Mouse (Mus musculus) left cerebral cortex, postnatal 14 days (tissue): ENCODE results near the gene Tesk2. TPM values are rescaled to one million over a fixed set of nuclear protein-coding genes. Genes with fewer than 3 reads are reported as not detected.

Source experiments
- DNase-seq, 2 experiments: peaks; one replicate each; pipeline ENCODE4 v3.0.0; 2021 to 2022; ENCODE audit warnings: low spot score in 2 of 2, mixed read lengths in 1 of 2
- intact Hi-C: fragments of 180-260 bp; cut with DNase I; formaldehyde crosslinking; loops from one replicate; pipeline ENCODE4 v1.15.1; 2025
- total RNA-seq, 2 experiments: library from RNA; stranded (reverse); gene quantifications; 2 replicates each; pipeline ENCODE4 v1.2.3; 2021

Tesk2 gene
- total RNA-seq, 2 experiments from 2014 or later, result 4.1 to 4.8 TPM

DNA sequence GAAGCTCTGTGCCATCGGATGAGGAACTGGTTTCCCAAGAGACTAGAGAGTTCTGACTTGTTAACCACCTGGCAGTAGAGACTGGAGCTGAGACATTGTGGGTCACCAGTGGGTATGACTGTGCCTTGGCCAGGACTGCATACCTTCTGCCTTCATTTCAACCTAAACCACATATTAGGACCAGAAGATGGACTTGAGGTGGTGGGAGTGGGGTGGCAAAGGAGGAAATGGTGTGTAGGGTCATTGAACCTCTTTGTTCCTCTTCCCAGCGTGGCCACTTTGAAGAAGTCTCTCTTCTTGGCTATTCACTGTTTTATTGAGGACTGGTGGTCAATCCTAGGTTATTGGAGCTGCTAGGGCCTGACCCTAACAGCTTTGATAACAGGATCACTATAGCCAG lies 60.6 kb downstream of the Tesk2 start:
- intact Hi-C loops, result no loop called here

DNA sequence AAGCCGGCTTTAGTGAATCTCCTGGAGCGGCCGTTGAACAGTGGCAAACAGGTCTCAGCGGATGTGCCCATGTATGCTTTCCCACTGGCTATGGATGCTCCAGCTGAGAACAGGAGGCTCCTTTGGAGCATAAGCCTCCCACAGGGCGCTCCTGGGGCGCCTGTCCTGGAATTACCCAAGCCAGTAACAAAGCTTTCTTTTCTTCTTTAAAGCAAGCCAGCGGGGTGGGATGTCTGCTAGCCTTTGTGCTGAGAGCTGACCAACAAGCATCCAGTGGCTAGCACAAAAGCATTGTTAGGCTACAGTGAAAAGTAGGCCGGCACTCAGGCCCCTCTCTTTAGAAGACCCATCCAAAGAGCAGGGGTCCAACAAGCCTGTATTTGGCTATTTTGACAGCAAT lies 61.4 kb downstream of the Tesk2 start:
- no peak for DNase-seq
- intact Hi-C loops, result no loop called here

More for the DNA sequence above, 60.6 kb downstream of the Tesk2 start:
- no peak for DNase-seq

DNA sequence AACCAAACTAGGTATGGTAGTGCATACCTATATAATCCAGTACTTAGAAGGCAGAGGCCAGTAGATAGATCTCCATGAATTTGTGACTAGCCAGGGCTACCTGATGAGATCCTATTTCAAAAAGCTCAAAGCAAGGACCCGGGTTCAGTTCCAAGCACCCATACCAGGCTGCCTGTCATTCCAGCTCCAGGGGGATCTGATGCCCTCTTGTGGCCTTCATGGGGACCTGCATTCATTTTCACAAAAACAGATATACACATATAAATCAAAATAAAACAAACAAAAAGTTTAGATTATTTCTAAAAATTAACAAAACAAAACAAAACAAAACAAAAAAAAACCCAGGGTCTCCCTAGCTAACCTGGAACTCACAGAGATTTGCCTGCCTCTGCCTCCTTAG lies 65.8 kb downstream of the Tesk2 start:
- intact Hi-C loops, result no loop called here
- no peak for DNase-seq

DNA sequence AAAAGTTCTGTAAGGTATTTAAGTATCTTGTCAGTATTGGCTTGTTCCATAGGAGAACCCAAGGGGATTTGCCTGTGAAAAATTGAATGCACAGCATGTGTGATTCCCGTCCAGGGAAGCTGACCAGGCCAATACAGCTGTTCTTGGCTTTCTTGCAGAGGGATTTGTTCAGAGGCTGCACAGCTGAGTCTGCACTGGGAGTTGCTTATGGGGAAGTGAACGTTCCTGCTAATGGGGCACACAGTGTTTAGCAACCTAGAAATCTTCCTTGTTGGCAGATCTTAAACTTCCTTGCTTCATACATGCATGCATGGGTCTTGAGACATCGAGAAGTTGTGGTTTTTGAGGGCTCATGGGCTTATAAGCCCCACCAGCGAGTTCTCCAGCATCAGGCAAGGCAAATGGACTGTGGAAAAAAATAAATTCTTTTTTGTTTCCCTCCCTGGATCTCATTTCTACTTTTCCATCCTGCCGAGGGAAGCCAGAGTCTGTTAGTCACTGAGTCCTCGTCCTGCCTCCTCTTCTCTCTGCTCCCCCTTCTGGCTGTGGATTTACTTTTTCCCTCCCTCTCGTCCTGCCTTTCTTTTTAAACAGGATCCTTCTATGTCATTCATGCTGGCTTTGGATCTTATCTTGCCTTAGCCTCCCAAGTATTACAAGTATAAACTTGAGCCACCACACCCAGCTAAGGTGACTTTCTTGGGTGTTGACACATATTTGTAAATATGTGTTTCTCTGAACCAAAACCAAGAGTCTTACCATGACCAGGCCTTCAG lies 67.4 kb downstream of the Tesk2 start:
- intact Hi-C loops, result loop anchor here (1.0 kb wide), 1 partner anchor 69 kb away; no protein-coding TSS in a partner anchor
- no peak for DNase-seq

DNA sequence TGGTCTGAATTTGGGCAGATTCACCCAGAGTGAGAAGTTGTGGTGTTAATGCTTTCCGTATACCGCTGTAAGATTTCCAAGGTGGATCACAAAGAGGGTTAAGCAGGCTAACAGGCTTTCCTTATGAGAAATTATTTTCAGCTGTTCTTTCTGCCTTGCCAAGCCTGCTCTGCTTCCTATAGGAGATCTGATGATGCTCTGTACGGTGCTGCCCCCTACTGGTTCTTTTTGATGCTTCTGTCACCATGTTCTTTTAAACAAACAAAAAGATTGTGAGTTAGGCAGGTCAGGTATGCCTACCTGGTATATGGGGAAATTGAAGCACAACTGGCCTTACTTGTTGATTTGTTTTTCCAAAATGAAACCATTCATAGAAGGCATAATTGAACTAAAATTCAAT lies 68.2 kb downstream of the Tesk2 start:
- intact Hi-C loops, result loop anchor here (1.0 kb wide), 1 partner anchor 70 kb away; no protein-coding TSS in a partner anchor
- DNase-seq, result peak; percentile 92 to 95

DNA sequence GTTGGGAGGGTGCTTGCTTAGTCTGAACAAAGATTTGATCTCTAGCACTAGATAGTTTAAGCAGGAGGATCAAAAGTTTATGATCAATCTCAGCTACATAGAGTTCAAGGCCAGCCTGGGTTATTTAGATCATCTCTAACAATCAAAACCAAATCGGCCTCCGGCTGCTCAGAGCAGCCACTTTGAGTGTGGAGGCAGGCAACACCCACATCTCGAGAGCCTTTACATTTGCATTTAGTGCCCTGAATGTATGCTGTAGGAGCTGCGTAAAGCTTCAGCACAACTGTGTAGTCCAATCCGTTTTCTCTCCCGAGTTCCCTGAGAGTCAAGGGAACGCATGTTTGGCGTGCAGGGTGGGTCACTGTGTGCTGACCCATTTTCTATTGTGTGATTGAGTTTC lies 71.7 kb downstream of the Tesk2 start:
- intact Hi-C loops, result no loop called here
- DNase-seq, result no peak

DNA sequence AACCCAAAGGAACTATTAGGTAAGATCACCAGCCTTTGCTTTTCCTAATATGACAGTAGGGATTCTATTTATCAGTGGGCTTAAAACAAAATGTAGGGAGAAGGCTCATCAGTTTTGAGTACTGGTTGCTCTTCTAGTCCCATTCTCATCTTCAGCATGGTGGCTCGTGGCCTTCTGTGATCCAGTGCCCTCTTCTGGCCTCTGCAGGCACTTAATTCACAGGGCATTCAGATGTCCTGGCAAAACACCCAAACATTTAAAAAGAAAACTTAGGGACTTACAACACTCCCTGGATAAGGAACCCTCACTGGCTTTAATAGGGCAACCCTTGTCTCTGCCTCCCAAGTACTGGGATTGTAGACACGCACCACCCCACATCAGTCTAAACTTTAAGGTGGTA lies 73.5 kb downstream of the Tesk2 start:
- intact Hi-C loops, result no loop called here
- DNase-seq, result no peak

DNA sequence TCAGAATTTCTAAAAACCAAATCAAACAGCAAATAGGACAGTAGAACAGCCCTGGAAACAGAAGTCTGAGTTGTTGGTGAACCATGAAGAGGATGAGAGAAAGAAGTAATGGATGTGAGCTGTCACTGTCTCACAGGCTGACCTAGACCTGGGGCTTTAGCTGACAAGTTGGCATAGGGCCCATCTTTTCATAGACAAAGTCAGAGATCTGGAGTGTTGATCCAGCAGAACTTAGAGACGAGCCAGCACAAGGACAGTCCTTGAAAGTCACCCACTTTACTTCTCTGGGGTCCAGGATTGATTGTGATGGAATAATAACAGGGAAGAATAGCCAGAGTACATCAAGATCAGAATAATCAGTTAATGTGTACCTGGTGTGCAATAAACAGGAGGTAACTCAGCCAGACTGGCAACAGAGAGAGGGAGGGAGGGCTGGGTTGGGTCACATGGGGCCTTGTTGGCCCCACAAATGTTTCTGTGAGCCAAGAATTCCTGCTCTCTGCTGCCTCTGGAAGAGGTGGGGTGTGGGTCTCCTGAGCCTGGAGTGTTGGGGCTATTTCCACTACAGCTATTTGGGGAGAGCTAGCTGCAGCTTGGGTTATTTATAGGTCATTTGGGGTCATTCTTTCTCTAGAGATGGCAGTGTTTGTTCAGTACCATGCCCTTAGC lies 75.8 kb downstream of the Tesk2 start:
- DNase-seq, result no peak
- intact Hi-C loops, result no loop called here

DNA sequence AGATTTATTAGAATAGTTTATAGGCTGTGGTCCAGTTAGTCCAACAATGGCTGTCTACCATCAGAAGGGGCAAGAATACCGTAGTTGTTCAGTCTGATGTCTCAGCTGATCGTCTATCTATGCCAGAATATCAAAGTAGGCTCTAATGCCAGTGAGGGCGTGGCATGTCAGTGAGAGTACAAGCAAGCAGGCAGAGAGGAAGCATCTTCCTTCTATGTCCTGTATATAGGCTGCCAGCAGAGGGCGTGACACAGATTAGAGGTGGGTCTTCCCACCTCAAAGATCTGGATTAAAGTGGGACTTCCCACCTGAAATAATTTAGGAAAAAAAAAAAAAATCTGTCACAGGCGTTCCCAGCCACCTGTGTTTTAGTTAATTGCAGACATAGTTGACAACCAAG lies 79.2 kb downstream of the Tesk2 start:
- DNase-seq, result no peak
- intact Hi-C loops, result no loop called here

DNA sequence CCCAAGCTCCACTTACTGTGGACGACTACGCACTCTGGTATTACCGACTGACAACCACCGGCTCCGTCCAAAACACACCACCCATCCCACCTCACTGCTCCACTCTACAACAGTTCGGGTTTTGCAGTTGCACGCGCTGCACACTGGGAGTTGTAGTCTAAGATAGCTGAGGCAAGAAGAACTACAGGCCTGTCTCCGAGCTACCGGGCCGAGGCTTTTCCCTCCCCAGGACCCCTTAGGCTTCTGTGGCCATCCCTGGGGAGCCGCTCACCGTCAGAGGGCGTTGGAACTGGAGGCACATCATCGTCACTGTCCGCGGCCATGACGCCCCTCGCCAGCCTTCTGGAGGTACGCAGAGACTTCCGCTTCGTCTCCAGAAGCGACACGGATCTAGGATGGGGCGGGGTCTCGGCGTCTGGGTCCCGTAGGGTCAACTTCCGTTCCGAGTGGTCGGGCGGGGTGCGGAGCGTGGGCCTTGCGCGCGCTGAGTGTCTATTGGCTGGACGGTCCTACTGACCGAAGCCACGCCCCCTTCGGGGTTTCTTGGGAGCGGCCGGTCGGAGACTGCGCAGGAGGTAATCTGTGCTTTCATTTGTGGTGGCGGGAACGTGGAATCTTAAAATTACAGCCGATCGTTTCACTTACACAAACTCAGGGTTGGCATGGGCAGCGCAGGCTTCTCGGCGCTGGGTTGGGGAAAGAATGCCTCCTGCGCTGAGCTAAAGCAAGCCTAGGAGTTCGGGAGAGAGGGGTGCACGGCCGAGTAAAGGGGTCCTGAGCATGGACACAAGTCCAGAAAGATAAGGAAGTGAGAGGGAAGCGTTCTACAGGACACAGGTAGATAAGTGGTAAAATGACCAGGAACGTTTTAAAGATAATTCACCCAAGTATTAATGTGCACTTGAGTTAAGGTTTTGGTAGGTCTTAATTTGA lies 86.7 kb downstream of the Tesk2 start, which contains the start of the genes Toe1 and Mutyh:
Gene Toe1, minus strand, starts transcription at position 444 of the 933 bp plus-strand sequence.
Gene Mutyh, plus strand, starts transcription at position 527 of the 933 bp plus-strand sequence.
- intact Hi-C loops, result no loop called here
- peak; percentile 92 to 94 for DNase-seq

DNA sequence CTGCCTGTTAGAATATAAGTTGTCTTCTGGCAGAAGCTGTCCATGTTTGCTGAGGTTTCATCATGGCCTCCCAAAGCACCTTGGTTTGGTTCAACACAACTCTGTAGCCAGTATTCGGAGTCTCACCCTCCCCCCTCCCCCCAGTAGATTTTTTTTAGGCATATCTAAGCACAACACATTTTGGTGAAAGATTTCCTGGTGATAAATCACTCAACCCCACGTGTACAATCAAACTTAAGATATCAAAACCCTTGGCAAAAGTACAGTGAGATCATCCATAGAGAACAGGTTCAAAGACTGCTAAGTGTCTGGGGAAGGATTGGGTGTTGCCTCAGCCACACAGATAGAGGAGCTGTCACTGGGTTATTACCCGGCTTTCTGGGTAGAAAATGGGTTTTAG lies 90.3 kb downstream of the Tesk2 start:
- intact Hi-C loops, result no loop called here
- DNase-seq, result no peak

DNA sequence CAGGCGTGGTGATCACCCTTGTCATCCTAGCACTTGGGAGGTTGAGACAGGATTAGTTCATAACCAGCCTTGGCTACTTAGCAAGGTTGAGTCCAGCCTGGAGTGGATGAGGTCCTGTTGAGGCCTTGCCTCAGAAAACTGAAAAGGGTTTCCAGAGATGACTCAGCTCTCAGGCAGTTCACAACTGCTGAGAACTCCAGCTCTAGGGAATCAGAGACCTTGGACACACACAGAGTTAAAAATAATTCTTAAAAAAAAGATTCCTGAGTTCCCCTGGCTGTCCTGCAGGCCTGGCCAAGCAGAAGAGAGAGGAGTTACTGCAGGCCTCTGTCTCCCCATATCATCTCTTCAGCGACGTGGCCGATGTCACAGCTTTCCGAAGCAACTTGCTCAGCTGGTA lies 94.5 kb downstream of the Tesk2 start:
- intact Hi-C loops, result no loop called here
- DNase-seq, result no peak

DNA sequence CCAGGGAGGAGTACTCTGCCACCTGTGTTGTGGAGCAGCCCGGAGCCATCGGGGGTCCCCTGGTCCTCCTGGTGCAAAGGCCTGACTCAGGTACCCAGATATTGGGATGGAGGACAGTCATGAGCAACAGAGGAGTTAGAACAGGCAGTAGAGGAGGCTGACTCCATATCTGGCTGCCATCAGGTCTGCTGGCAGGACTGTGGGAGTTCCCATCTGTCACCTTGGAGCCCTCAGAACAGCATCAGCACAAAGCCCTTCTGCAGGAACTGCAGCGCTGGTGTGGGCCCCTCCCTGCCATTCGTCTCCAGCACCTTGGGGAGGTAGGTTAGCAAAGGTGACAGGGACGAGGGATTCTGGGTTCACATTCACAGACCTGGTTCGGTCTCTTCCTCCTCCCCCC lies 96.7 kb downstream of the Tesk2 start:
- intact Hi-C loops, result no loop called here
- no peak for DNase-seq

DNA sequence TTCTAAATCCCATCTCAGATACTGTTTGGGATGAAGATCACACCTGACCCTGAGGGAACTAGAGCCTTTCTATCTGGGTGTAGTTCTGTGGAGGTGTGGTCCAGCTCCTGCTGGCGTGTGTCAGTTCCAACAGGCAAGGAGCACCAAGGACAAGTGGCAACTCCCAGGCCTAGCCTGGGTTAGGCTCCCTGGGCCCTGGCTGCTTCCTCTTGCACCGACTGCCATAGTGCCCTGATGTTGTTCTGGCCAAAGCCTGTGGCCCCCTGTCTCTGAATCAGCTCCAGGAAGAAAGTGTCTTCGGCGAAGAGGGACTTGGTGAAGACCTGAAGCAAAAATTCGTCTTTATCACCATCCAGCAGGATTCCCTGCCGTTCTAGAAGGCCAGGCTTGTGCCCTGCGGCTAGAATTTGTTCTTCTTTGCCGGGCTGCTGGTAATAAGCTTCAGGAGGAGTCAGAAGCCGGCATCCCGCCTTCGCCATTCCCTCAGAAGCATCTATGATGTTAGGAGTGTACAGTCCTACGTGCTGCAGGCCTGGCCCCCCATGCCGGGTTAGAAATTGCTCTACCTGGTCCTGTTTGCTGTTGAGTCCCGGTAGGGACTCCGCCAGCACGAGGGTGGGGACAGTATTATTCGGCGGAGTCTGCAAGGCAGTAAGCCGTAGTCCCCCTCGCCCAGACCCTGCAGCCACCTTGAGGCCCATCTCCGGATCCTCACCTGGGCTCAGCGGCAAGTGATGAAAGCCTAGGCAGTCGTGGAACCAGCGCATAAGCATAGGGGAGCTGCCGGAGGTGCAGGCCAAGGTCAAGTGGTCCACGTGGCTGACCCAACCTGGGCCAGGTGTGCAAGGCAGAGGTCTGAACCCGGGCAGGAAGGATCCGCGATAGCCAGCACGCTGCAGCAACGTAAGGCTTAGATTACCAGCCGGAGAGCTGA lies 99.5 kb downstream of the Tesk2 start:
- intact Hi-C loops, result no loop called here

DNA sequence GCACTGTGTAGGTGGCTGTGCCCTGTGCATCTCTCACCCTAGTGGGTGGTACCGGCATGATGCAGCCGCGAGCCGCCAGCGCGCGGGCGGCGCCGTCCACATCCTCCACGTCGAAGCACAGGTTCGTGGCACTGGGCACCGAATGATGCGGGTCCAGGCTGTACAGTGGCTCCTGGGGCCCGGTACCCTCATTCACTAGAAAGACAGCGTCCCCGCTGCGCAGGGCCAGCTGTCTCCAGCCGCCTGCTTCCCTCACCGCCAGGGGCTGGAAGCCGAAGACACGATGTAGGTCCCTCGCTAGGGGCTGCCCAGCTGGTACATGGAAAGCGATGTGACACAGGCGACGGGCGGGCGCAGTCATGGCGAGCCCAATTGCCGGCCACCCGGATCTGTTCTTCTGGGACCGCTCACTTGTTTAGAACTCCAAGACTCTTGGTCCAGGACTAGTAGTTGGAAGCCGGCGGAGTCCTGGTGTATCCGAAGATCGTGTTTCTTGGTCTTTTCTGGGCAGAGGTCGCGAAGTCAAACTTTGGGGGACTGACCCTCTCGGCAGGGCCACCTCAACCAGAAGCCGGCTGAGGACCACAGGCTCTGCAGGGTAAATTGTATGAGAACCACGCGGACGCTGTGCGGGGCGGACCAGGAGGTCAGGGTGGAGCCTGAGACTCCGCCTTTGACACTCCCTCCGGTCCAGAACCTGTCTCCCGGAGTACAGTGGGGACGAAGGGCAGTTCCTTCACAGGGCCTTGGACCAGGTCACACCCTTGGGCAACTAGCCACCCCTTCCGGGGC lies 100.3 kb downstream of the Tesk2 start:
- intact Hi-C loops, result no loop called here
- DNase-seq, result peak; percentile 16 to 26

More for the DNA sequence above, 99.5 kb downstream of the Tesk2 start:
- no peak for DNase-seq

DNA sequence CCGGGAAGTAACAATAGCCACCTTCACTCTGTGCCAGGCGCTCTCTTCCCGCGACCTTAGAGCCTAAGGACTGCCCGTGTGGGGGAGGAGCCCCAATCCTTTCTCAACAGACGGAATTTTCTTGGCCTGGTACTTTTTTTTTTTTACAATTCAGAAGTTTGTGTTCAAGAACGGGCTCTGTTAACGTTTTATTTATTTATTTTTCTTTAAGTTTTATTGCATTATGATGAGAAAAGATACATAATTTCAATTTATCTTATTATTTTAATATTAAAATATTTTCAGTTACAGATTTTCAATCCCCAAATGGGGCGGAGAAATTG lies 100.9 kb downstream of the Tesk2 start, which contains the start of gene Hpdl:
Gene Hpdl, minus strand, starts transcription at position 14 of the 323 bp plus-strand sequence.
- DNase-seq, result no peak
- intact Hi-C loops, result no loop called here

DNA sequence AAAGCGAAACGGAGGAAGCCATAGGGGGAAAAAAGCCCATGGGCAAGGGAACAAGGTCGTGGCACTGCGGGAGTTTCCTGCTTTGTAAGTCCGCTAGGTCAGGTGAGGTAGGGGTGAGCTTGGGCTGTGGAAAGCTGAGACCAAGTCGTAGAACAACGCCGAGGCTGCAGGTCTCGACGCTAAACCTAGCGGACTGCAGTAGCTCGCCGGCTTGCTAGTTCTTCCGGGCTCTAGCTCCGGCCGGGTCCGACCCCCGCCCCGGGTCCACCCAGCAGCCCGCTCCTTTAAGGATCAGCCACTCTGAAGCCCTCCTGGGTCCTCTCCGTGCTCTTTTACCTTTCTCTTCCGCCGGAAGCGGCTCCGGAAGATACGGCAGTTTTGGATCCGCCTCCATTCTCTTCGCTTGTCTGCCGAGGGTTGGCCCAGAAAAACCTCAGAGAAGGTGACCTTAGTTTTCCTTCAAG lies 103.8 kb downstream of the Tesk2 start:
- DNase-seq, result peak; percentile 46 to 74
- intact Hi-C loops, result loop anchor here (5.0 kb wide), 1 partner anchor 53 kb away; the partner anchor contains the start of gene Zswim5

DNA sequence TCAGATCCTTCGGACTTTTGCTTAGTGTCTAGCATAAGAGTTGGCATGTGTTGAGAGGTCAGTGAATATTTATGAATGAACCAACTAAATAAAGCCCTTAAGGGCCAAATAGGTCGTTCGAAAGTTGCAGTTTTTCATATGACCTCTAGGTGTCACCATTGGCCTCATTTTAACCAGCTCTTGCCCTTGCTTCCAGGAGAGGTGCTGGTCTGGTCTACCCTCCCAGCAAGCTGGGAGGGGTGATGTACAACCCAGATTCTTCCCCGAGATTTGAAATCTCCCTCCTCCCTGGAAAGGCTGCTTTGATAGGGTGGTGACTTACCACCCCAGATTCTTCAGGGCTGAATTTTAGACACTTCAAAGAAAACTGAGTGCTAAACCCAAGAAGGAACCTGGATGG lies 107.1 kb downstream of the Tesk2 start:
- DNase-seq, result peak; percentile 20 to 60
- intact Hi-C loops, result loop anchor here (1.0 to 5.0 kb wide), 2 partner anchors 49 to 163 kb away; partner anchors contain the start of gene Zswim5
